Mouse (Mus musculus): Measurements from ENCODE around the gene Smarcc2.
"Not testable (repeated sequence)": the region's sequence is repeated elsewhere in the genome, so short reads cannot be mapped to it uniquely, and the experiment has no call there.

- TF ChIP-seq EP300, CTCF (IDR thresholded peaks at IDR 0.05): not testable (repeated sequence)
These were observed 33.0 kb downstream of the Smarcc2 start for GRCm38 (mm10) chr10:128492051-128492450.
